Mouse (Mus musculus) Patski (cell line): ENCODE measurements around the gene Aldh18a1. TPM values are rescaled to one million over a fixed set of nuclear protein-coding genes. Genes with fewer than 3 reads are reported as not detected.
"Not testable (repeated sequence)": the region's sequence is repeated elsewhere in the genome, so short reads cannot be mapped to it uniquely, and the experiment has no call there.

ENCODE experiments used
- ATAC-seq: fragments of 100-300 bp; one replicate; pipeline ENCODE4 v1.8.0; 2021
- CTCF ChIA-PET: fragments of 350-600 bp; sonication (Branson Sonifier 250); formaldehyde crosslinking; loops from one replicate; lab custom pipeline; 2022; ENCODE audit warnings: inconsistent platforms; lab: Charles Lee
- POLR2A ChIA-PET: fragments of 350-600 bp; sonication (Branson Sonifier 250); formaldehyde crosslinking; loops from one replicate; lab custom pipeline; 2022; ENCODE audit warnings: antibody characterized with exemption, inconsistent platforms; lab: Charles Lee
- DNase-seq: peaks from one replicate; pipeline ENCODE4 v3.0.0-alpha.2; 2011; ENCODE audit warnings: low read depth, low spot score
- H3K27me3 ChIP-seq: fragments of 371-371 bp; one replicate; pipeline ENCODE4 v1.5.1; 2021
- CTCF ChIP-seq: fragments of 100-300 bp; IDR thresholded peaks from one replicate; pipeline ENCODE4 v1.5.1; 2021
- in situ Hi-C: fragments of 300-500 bp; cut with MboI; formaldehyde crosslinking; loops from 3 replicates; pipeline ENCODE4 v1.11.1; 2018; ENCODE audit warnings: low pct_unique_long_range_greater_than_20kb, mixed read lengths
- polyA plus RNA-seq: library from polyadenylated mRNA; unstranded; gene quantifications from one replicate; pipeline ENCODE4 v1.2.3, GENCODE M21; 2021

Gene Aldh18a1
- 73.9 TPM for polyA plus RNA-seq

GRCm38 (mm10) chr19:40588293-40588654 lies at the start of gene Aldh18a1:
TSS of gene Aldh18a1 (minus strand) at chr19:40588463.
- in situ Hi-C loops = loop anchor here (25.0 kb wide), 1 partner anchor 1651 kb away; the partner anchor contains the start of gene Hells
- H3K27me3 ChIP-seq = no peaks in the 10 kb centered on the region
- ChIA-PET CTCF (interaction anchor here (1.0 to 1.5 kb wide), 3 partner anchors 10 to 260 kb away, joined by 3 to 5 read pairs (median 3); no protein-coding TSS in a partner anchor), POLR2A (interaction anchor here (0.7 to 1.5 kb wide), 2 partner anchors 10 to 40 kb away, joined by 3 to 4 read pairs; no protein-coding TSS in a partner anchor)
- TF ChIP-seq CTCF = no peak
- DNase-seq (peak; percentile 58), ATAC-seq (peak; percentile 84)

GRCm38 (mm10) chr19:40637601-40638000 lies 49.3 kb upstream of the Aldh18a1 start:
- POLR2A ChIA-PET = interaction anchor here (0.8 kb wide), 1 partner anchor 13 kb away, joined by 3 read pairs; no protein-coding TSS in a partner anchor

DNA sequence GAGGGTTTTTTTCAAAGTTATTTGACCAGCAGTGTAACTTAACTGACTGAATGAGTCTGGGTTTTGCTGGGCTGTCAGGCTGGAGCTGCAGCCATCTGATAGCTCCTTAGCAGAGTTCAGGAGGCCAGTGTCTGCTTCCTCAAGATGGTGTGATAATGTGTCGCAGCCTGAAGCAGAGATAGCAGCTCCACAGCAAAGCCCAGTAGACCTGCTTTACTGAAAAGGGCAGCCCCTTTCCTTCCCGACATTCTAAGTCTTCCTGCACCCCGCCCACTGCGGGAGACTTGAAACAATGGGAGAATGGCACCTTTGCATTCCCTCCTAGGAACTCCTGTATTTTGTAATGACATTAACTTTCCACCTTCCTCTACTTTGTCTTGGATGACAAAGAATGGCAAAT lies 48.8 kb upstream of the Aldh18a1 start:
- H3K27me3 ChIP-seq = no peaks in the 10 kb centered on the region
- CTCF ChIA-PET = no interaction called here
- ATAC-seq (no peak), DNase-seq (no peak)
- no peak for TF ChIP-seq CTCF
- POLR2A ChIA-PET = interaction anchor here (0.8 kb wide), 1 partner anchor 14 kb away, joined by 3 read pairs; no protein-coding TSS in a partner anchor
- in situ Hi-C loops = no loop called here

More at GRCm38 (mm10) chr19:40637601-40638000, 49.3 kb upstream of the Aldh18a1 start:
- no peak for TF ChIP-seq CTCF
- ATAC-seq = no peak
- CTCF ChIA-PET = no interaction called here
- no peak for DNase-seq
- in situ Hi-C loops = no loop called here
- no peaks in the 10 kb centered on the region for H3K27me3 ChIP-seq

DNA sequence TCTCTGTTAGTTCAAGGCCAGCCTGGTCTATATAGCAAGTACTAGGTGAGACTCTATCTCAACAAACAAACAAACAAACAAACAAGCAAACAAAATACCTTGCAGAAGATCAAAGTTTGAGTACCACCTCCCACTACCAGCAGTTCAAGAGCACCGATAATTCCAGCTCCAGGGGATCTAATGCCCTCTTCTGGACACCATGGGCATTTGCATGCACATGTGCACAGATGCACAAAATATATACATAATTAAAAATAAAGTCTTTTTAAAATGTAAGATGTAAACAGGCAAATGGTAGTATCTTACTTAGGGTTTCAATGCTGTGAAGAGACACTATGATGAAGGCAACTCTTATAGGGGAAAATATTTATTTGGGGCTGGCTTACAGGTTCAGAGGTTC lies 44.9 kb upstream of the Aldh18a1 start:
- ATAC-seq = no peak
- DNase-seq = no peak

DNA sequence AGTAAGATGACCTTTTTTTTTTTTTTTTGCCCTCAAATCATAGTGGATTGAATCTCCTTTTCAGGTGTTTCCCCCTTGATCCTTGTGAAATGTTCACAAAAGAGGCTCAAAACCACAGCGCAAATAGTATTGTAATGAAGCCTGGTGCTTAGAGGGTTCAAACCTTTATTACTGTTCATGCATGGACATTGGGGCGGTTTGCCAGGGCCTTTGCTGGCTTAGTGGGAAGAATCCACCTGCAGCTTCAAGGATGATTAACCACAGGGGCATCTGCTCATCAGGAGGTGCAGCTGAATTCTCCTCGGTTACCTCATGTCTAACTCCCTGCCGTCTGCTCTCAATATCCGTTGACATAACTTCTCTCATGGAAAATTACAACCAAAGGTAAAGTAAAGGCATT lies 44.4 kb upstream of the Aldh18a1 start:
- H3K27me3 ChIP-seq = no peaks in the 10 kb centered on the region
- ChIA-PET POLR2A (no interaction called here), CTCF (interaction anchor here (1.5 kb wide), 1 partner anchor 21 kb away, joined by 5 read pairs; the partner anchor contains the start of gene Tctn3)
- no peak for TF ChIP-seq CTCF
- peak; percentile 73 for ATAC-seq
- in situ Hi-C loops = no loop called here
- DNase-seq = peak; percentile 83

More for the DNA sequence above, 44.9 kb upstream of the Aldh18a1 start:
- in situ Hi-C loops = no loop called here
- ChIA-PET POLR2A (no interaction called here), CTCF (no interaction called here)
- peak; percentile 57 for TF ChIP-seq CTCF
- H3K27me3 ChIP-seq = no peaks in the 10 kb centered on the region

DNA sequence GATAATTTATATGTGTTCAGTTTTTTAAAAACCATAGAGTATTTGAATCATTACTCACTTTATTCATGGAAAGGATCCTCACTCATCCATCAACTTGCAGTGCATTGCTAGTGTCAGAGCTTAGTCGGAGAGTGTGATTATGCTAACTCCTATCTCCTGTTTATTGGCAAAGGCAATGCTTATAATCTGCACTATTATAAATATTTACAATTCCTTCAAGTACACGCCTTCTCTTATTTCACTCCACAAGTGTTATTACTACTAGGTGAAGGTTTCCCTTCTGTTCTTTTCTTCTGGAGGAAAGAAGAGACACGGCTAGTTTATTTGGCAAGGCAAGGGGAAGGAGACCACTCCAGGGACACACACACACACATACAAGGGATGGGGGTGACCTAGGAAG lies 43.9 kb upstream of the Aldh18a1 start:
- no peak for ATAC-seq
- ChIA-PET CTCF (interaction anchor here (1.5 kb wide), 1 partner anchor 21 kb away, joined by 5 read pairs; the partner anchor contains the start of gene Tctn3), POLR2A (no interaction called here)
- no peak for DNase-seq
- in situ Hi-C loops = no loop called here
- no peaks in the 10 kb centered on the region for H3K27me3 ChIP-seq
- no peak for TF ChIP-seq CTCF

- TF ChIP-seq CTCF = no peak
- no peak for ATAC-seq
- ChIA-PET CTCF (interaction anchor here (0.9 to 1.9 kb wide), 2 partner anchors 11 to 91 kb away, joined by 3 to 7 read pairs; no protein-coding TSS in a partner anchor), POLR2A (no interaction called here)
- H3K27me3 ChIP-seq = no peaks in the 10 kb centered on the region
- no peak for DNase-seq
- in situ Hi-C loops = no loop called here
Observed at GRCm38 (mm10) chr19:40630606-40631005, 42.3 kb upstream of the Aldh18a1 start.

GRCm38 (mm10) chr19:40630096-40630495 lies 41.8 kb upstream of the Aldh18a1 start:
- H3K27me3 ChIP-seq = no peaks in the 10 kb centered on the region
- TF ChIP-seq CTCF = no peak
- ChIA-PET CTCF (interaction anchor here (0.9 to 1.9 kb wide), 2 partner anchors 11 to 91 kb away, joined by 3 to 7 read pairs; no protein-coding TSS in a partner anchor), POLR2A (no interaction called here)
- DNase-seq (no peak), ATAC-seq (no peak)
- in situ Hi-C loops = no loop called here

DNA sequence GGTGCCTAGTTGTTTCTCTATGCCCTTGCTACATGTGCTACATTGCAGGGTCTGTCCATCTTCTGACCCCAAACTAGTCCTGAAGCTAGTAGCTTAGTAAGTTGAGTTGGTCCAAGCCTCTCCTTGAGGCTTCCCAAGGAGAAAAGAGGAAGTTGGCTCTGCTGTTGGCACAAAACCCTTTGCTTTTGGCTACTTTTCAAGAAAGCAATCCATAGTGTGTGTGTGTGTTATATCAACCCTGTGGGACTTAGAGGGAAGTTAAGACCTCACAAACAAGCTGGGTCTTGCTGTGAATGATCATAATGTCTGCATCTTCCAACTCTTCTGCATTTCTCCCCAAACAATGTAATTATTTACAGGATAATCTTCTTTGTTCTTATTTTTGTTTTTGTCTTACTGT lies 40.7 kb upstream of the Aldh18a1 start:
- POLR2A ChIA-PET = interaction anchor here (0.5 to 0.7 kb wide), 3 partner anchors 15 to 681 kb away, joined by 3 read pairs; partner anchors contain the start of gene Aldh18a1
- CTCF ChIA-PET = no interaction called here
- in situ Hi-C loops = no loop called here
- no peaks in the 10 kb centered on the region for H3K27me3 ChIP-seq
- DNase-seq (no peak), ATAC-seq (no peak)
- TF ChIP-seq CTCF = no peak

DNA sequence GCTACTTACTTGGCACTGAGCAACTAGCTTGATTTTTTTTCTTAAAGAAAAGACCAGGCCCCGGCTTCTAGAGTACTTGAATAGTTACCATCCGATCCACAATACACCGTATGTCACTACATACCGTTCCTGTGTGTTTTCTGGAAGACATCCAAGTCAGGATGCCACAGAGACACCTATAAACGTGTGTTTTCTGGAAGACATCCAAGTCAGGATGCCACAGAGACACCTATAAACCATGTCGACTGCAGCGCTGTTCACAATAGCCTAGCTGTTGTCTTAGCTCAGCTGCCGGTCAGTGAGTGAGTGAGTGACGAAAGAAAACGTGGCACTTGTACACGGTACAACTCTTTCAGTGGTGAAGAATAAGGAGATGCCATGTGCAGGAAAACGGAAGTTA lies 37.7 kb upstream of the Aldh18a1 start:
- POLR2A ChIA-PET = no interaction called here
- TF ChIP-seq CTCF = no peak
- DNase-seq = no peak
- H3K27me3 ChIP-seq = no peaks in the 10 kb centered on the region
- CTCF ChIA-PET = interaction anchor here (1.2 to 1.6 kb wide), 2 partner anchors 12 to 18 kb away, joined by 3 to 5 read pairs; no protein-coding TSS in a partner anchor
- no peak for ATAC-seq
- in situ Hi-C loops = no loop called here

DNA sequence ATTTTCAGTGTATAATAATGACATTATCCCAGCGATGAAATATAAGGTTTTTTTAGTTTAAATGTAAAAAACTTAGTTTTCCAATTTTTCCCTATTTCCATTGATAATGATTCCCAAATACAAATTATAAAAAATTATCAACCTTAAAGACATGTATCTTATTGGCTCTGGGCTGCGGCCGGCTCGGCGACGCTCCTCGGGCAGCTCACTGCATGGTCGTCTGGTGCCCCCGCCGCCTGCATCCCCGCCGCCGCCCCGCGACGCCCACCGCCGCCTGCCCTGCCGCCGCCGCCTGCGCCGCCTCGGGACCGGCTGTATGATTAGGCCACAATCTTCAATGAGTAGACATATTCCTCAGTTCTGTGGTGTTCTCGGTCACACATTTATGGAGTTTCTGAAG lies 33.4 kb upstream of the Aldh18a1 start:
- H3K27me3 ChIP-seq, ATAC-seq, CTCF ChIA-PET, POLR2A ChIA-PET, in situ Hi-C loops, DNase-seq: not testable (repeated sequence)
